Mouse (Mus musculus): Measurements from ENCODE around the gene Bpifb2. TPM values are rescaled to one million over a fixed set of nuclear protein-coding genes. Genes with fewer than 3 reads are reported as not detected.
"Not testable (repeated sequence)": the region's sequence is repeated elsewhere in the genome, so short reads cannot be mapped to it uniquely, and the experiment has no call there.

The Bpifb2 gene
- not detected for total RNA-seq (2021)
- long read RNA-seq, experiment 1: 0 reads
- long read RNA-seq, experiment 2: 0 reads

DNA sequence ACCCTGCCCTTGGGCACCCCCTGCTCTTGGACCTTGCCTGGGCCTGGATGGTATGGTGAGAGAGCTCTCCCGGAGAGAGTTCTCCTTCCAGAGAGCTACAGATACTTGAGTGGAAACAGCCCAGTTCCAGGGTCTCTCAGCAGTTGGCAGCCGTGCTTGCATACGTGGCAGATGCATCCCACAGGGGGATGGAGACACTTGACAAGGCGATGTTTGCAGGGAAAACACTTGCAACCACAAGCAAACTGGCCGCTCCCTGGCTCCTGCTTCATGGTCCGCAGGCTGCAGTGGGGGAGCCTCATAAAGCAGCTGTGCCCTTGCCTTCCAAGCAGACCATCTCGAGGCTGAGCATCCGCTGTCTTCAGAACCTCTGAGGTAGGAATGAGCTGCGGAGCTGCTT is at the start of gene Bpifb2:
Gene Bpifb2 (plus strand): TSS at position 301 of the 400 bp plus-strand sequence.
- no peak for DNase-seq

GRCm38 (mm10) chr2:153825900-153826299 is 48.9 kb upstream of the Bpifb2 start:
- DNase-seq: not testable (repeated sequence)

DNA sequence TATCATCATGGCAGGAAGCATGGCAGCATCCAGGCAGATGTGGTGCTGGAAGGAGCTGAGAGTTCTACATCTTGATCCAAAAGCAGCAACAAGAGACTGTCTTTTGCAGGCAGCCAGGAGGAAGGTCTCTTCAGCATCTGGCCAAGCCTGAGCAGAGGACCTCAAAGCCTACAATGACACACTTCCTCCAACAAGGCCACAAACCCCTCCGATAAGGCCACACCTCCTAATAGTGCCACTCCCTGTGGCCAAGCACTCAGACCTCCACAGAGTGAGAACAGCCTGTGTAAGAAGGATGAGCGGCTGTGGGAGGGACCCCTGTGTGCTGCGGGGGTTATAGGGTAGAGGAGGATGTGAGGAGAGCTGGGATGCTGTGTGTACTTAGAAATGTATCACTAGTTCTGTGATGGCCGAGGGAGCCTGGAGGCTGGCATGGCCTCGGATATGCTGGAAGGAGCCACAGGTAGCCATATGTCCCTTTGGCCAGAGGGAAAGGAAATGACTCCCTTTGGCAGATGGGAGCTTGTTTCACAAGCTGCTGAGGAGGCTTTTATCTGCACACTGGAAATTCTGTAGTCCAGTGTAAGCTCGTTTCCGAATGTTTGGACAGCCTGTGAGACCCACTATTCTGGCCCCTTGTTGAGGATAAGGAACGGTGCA is 47.5 kb upstream of the Bpifb2 start:
- DNase-seq: no peak

GRCm38 (mm10) chr2:153828704-153829103 is 46.1 kb upstream of the Bpifb2 start:
- DNase-seq: no peak

DNA sequence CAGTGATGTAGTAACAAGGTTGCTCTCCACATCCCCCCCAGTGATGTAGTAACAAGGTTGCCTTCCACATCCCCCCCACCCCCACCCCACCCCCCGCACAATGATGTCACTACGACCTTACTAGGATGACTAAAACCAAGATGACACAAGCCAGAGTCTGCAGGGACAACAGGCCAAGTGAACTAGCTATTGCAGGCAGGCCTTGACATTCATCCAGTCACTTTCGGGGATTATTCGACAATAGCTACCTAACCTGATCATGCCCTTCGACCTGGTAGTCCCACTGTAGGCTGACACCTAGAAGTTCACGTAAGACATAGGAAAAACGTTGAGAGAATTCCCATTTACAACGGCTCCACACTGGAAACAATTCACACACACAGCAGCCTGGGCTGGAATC is 41.6 kb upstream of the Bpifb2 start:
- no peak for DNase-seq

DNA sequence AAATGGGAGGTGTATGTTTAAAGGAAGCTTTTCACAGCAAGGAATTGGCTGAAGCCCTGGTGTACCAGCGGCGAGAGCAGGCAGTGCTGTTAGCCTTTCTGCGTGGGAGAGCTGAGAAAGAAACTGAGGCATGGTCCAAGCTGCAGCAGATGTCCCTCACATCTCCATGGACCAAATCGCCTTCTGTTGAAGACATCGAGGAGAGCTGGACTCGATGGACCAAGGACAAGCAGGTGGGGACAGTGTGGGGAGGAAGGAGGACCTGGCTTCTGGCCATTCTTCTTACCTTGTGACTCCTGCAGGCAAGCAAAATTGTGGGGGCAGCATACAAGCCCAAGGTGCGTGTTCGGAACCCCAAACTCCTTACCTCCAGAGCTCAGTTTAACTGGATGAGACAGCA is 32.0 kb upstream of the Bpifb2 start:
- no peak for DNase-seq

DNA sequence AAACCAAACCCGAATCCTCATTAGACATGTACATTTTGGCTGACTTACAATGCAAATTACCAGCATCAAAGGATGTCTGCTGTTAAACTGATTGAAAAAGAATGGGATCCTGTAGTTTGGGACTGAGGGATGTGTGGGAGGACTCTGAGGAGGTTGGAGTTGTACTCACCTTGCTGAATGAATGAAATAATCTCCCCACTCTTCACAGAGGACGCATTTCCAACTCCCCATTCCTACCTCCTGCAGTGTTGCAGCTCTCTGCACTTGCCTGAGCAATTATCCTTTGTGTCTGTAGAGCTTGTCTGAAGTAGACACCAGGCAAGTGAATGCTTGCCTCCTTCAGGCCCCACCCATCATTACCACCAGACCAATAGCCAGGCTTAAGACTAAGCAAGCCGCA is 26.5 kb upstream of the Bpifb2 start:
- DNase-seq: no peak

DNA sequence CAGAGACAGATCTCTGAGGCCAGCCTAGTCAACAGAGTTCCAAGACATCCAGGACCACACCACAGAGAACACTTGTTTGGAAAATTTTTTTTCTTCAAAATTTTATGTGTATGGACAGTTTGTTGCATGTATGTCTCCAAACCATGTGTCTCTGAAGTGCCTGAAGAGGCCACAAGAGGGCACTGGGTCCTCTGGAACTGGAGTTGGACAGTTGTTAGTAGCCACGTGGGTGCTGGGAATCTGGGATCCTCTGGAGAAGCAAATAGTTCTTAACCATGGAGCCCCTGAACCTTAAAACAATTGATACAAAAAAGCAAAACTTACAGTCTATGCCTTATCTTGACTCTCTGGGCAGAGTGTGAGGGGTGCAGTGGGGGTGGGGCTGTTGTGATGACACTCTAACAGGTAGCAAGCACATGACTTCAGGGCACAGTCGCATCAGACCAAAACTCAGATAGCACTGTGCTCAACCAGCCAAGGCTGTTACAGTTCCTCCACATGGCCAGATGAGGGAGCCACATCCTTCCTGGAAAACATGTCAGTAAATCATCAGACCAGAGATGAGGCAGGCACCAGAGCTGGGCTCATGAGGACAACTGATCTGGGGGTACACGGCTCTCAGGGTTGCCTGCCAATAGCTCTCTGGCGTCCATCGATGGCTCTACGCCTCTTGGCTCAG is 24.4 kb upstream of the Bpifb2 start:
- DNase-seq: no peak

DNA sequence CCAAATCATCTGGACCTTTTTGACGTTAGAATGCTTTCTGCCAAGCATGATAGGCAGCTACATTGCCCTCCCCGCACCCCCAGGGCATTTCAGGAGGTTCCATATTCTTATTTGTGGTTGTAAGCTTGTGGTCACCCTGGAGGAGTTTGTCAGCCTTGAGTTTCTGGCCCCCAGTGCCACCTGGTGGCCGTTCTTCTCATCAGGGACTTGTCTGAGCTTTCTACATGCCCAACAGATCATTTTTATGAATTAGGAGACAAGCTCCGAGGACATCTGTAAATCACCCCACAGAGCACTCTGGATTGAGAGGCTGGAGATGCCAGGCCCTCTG is 23.9 kb upstream of the Bpifb2 start:
- peak; percentile 9 to 67 for DNase-seq

DNA sequence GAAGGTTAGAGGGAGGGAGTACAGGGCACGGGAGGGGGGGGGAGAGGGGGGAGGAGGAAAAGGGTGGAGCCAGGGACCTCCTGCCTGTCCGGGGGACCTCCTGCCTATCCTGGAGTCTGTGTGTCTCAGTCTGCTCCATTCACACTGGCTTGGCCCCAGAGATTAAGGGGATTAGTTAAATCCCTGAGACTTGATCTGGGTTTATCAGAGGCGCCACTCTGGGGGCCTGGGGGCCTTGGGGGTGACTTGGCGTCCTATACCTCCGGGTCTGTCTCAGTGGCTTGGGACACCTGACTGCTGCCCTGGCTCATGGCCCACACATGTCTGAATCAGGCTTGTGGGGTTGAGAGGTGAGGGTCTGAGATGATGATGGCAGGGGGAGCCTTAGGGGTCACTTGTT is 21.3 kb upstream of the Bpifb2 start:
- no peak for DNase-seq

GRCm38 (mm10) chr2:153859581-153859980 is 15.3 kb upstream of the Bpifb2 start:
- no peak for DNase-seq

- no peak for DNase-seq
Measured at GRCm38 (mm10) chr2:153860315-153860714, 14.5 kb upstream of the Bpifb2 start.

DNA sequence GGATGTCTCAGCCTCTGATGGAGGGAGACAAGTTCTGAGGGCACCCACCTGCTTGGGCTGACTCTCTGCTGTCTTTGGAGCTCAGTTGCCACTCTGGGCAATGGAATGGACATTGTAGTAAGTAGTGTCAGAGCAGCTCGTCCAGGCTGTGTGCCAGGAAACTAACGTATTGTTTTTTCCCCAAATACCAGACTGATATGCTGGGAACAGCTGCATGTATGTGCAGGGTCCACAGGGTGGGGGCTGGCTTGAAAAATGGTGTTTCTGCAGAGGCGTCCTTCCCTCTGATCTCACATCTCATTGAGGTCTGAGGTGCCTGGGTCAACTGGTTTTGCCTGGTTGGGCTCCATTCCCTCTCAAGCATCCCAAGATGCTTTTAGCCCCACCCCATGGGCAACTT is 14.1 kb upstream of the Bpifb2 start:
- no peak for DNase-seq

DNA sequence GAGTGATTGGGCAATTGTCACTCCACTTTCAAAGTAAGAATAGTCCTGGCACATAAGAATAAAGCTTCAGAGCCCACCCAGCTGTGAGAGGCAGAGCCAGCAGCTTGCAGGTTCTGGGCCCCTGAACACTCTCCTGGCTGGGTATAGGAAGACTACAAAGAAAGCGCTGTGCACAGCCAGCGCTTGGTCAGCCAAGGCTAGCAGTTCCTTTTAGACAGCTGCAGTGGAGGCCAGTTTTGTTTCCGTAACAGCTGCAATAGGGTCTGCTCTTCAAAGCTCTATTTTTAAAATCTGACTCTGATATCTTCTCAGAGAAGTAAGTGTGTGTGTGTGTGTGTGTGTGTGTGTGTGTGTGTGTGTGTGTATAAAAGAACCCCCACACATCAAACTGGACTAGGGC is 12.9 kb upstream of the Bpifb2 start:
- no peak for DNase-seq

DNA sequence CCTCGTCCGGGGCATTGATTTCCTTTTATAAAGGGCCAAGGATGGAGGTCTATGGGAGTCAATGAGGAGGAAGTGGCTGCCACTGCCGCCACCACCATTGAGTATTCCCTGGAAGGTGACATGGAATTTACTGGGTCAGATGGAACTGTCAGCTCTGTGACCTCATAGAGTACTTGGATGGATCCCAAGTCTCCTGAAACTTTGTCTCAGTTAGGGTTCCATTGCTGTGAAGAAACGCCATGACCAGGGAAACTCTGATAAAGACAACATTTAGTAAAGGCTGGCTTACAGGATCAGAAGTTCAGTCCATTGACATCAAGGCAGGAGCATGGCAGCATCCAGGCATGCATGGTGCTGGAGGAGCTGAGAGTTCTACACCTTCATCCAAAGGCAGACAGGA is 3.9 kb upstream of the Bpifb2 start, which contains the start of gene Sun5:
Gene Sun5 (minus strand): TSS at position 101 of the 400 bp plus-strand sequence.
- no peak for DNase-seq

DNA sequence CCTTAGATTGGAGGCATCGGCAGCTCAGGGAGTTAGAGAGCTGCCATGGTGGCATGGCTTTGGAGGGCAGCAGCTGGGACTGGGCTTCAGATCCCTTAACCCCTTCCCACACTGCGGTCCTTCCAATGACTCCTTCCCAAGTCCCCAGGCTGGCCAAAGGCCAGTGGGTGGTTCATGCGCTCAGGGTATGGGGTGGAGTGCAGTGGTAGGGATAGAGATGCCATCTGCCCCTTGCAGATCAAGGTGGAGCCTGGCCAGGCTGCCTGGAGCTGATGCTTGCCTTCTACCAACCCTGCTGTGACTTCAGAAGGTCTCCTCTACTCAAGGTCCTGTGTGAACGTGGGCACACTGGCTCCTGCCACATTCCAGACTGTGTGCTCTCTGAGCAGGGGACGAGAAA is 24.3 kb downstream of the Bpifb2 start:
- DNase-seq: no peak

DNA sequence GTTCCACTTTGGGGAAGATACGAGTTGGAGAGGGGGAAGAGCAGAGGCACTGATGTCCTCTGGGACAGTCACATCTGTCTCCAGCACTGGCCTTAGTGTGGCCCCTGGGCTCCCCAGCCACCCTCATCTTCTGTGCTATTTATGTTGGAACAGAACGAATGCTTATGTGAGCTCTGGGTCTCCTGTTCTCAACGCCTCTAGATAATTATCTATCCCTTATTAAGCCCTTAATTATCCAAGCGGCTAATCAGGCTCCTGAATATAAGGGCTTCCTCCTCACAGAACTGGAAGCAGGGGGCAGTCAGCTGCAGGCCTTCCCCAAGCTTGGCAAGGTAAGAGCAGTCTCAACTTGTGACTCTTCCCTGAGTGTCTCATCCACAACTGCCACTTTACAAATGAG is 25.2 kb downstream of the Bpifb2 start, which contains the start of gene Bpifb6:
Gene Bpifb6 (plus strand): TSS at position 301 of the 400 bp plus-strand sequence.
- DNase-seq: no peak

DNA sequence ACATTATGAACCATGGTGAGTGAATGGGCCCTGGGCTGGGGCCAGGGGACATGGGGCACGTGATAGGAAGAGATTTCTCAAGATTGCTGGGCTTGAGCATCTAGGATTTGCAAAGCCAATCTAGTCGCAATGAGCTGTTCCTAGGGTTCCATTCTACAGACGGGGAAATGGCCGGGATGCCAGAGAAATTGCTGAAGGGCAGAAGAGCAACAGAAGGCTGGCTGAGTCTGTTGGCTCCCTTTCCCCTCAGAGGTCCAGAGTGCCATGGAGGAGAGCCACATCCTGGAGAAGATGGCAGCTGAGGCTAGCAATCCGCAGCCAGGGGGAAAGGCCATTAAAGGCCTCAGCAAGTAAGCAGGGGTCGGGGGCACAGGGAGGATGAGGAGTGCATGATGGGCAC is 27.9 kb downstream of the Bpifb2 start:
- no peak for DNase-seq

GRCm38 (mm10) chr2:153906626-153907025 is 31.8 kb downstream of the Bpifb2 start:
- DNase-seq: no peak

DNA sequence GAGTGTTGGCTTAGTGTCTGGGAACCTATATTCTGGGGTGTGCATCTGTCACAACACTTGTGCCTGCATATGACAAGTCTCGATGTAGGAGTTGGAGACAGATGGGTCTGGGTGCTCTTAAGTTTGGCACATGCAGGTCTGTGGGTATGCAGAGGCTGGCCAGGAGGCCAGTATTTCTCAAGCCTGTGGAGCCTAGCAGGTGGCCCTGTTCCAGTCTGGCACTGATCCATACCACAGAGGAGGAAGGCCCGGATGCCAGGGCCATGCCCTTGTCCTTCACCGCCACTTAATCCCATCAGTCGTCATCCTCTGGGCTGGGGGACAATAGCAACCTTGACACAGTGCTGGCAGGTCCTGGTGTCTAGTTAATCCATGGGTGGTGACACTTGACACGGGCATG is 39.3 kb downstream of the Bpifb2 start:
- DNase-seq: peak; percentile 39 to 58

DNA sequence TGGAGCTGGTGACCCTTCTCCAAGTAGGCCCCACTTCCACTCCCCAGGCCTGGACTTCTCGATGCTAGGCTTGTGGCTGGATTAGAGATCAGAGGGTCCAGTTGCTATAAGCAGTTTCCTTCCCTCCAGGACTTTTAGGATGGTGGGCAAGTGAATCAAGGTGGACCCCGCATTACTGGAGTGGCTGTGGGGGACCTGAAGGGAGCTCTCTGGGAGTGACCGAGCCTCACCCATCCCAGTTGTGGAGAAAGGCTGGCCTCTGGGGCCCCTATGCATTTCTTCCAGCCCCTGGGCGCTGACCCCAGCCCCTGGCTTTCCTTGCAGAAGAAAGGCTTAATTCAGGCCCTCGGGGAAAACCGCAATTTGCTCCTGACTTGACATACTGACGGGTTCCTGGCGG is 43.1 kb downstream of the Bpifb2 start, which contains the start of gene Bpifb3:
Gene Bpifb3 (plus strand): TSS at position 301 of the 400 bp plus-strand sequence.
- DNase-seq: no peak

GRCm38 (mm10) chr2:153921246-153921645 is 46.4 kb downstream of the Bpifb2 start:
- DNase-seq: no peak

- peak; percentile 23 to 60 for DNase-seq
Measured at GRCm38 (mm10) chr2:153929871-153930413, 55.1 kb downstream of the Bpifb2 start.

GRCm38 (mm10) chr2:153931125-153931524 is 56.3 kb downstream of the Bpifb2 start:
- DNase-seq: no peak
